Mouse (Mus musculus): ENCODE results near the gene Asrgl1.

DNA sequence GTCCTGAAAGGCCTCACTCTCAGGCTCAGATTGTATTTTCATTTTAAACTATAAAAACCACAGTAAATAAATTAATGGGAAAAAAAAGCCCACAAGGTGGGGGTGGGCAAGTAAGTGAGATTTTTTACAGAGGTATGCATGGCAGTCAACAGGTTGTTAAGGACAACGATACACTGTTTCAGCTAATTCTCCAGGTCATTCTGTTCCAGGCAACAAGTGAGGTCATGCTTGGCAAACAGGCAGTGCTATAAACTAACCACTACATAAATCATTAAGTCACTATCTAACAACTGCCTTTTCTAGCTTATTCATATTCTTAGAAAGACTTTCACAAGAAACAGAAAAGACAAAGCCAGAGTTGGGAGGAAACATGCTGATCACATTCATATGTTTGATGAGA lies 5.4 kb downstream of the Asrgl1 start:
- TF ChIP-seq CTCF (IDR thresholded peaks at IDR 0.05; ENCODE audit: low read depth) (no peak), EP300 (IDR thresholded peaks at IDR 0.05; ENCODE audit: low read depth) (no peak)
